Mouse (Mus musculus) ES-E14 (cell line): ENCODE results near the gene Gnat2. TPM values are rescaled to one million over a fixed set of nuclear protein-coding genes. Genes with fewer than 3 reads are reported as not detected.
A peak's percentile ranks its signal among the peaks of the same experiment; 100 is the strongest.

ENCODE experiments used
- DNase-seq: peaks from one replicate; pipeline ENCODE4 v3.0.0-alpha.2; 2013; ENCODE audit warnings: low read depth, low spot score
- H3K27ac ChIP-seq: 2 replicates; pipeline ENCODE4 v1.5.1; 2012; ENCODE audit warnings: low read depth, mild to moderate bottlenecking, low read length, moderate library complexity, mixed read lengths; ENCODE audit not compliant: poor library complexity, insufficient read depth, severe bottlenecking
- H3K36me3 ChIP-seq: 2 replicates; pipeline ENCODE4 v1.6.1; 2012; ENCODE audit warnings: mild to moderate bottlenecking, low read length, moderate library complexity, mixed read lengths; ENCODE audit not compliant: control insufficient read depth, poor library complexity, insufficient read depth, severe bottlenecking
- H3K4me1 ChIP-seq, 2 experiments: fragments of 150-350 bp in 1 of 2; sonication (generic) in 1 of 2; 2 replicates each; pipeline ENCODE4 v1.6.1; 2012; ENCODE audit warnings: low read length in 2 of 2, mild to moderate bottlenecking in 1 of 2, mixed read lengths in 1 of 2; ENCODE audit not compliant: control insufficient read depth in 2 of 2, insufficient read depth in 2 of 2, poor library complexity in 1 of 2
- H3K4me3 ChIP-seq, 2 experiments: fragments of 150-350 bp in 1 of 2; sonication (generic) in 1 of 2; 2 replicates each; pipeline ENCODE4 v1.5.1; 2012; ENCODE audit warnings: low read length in 2 of 2, low read depth in 1 of 2, mild to moderate bottlenecking in 1 of 2, mixed read lengths in 1 of 2; ENCODE audit not compliant: insufficient read depth in 1 of 2, poor library complexity in 1 of 2, severe bottlenecking in 1 of 2
- H3K9ac ChIP-seq: 2 replicates; pipeline ENCODE4 v1.6.1; 2012; ENCODE audit warnings: low read depth, mild to moderate bottlenecking, low read length, mixed read lengths; ENCODE audit not compliant: poor library complexity, insufficient read depth, severe bottlenecking
- H3K9me3 ChIP-seq: fragments of 150-350 bp; sonication (generic); 2 replicates; pipeline ENCODE4 v1.6.1; 2012; ENCODE audit warnings: low read depth, mild to moderate bottlenecking, low read length; ENCODE audit not compliant: control insufficient read depth, insufficient read depth
- CHD2 ChIP-seq: IDR thresholded peaks from 2 replicates; pipeline ENCODE4 v1.6.1; 2014; ENCODE audit warnings: mild to moderate bottlenecking, low read depth, low read length, inconsistent platforms
- HCFC1 ChIP-seq: IDR thresholded peaks from 2 replicates; pipeline ENCODE4 v1.6.1; 2012; ENCODE audit warnings: low read length, inconsistent platforms, borderline replicate concordance; ENCODE audit not compliant: insufficient read depth
- MAFK ChIP-seq: IDR thresholded peaks from 2 replicates; pipeline ENCODE4 v1.6.1; 2014; ENCODE audit warnings: mild to moderate bottlenecking, low read depth, low read length, inconsistent platforms; ENCODE audit not compliant: insufficient read depth
- ZC3H11A ChIP-seq: IDR thresholded peaks from 2 replicates; pipeline ENCODE4 v1.6.1; 2012; ENCODE audit warnings: low read depth, mild to moderate bottlenecking, inconsistent platforms, low read length, borderline replicate concordance
- ZNF384 ChIP-seq: IDR thresholded peaks from 2 replicates; pipeline ENCODE4 v1.6.1; 2012; ENCODE audit warnings: low read depth, low read length, inconsistent platforms
- in situ Hi-C, 2 experiments: fragments of 600-800 bp; cut with MboI; formaldehyde crosslinking; loops; one replicate each; pipeline ENCODE4 v1.15.1; 2025; ENCODE audit warnings: low sequenced_read_pairs in 2 of 2, inconsistent platforms in 1 of 2; ENCODE audit not compliant: unreplicated experiment in 2 of 2
- total RNA-seq: library from RNA; depleted of rRNA; stranded (reverse); fragments of 300-350 nt; gene quantifications from 2 replicates; pipeline ENCODE4 v1.2.3, GENCODE M21; 2012

The Gnat2 gene
- total RNA-seq, 1 experiment, result 9.9 TPM

GRCm38 (mm10) chr3:108050493-108050892, 42.1 kb upstream of the Gnat2 start:
- Histone ChIP-seq H3K4me1 (no peaks in the 10 kb centered on the region), H3K36me3 (no peaks in the 10 kb centered on the region), H3K9me3 (no peaks in the 10 kb centered on the region), H3K27ac (no peak overlapping the region), H3K9ac (no peak overlapping the region), H3K4me3 (no peak overlapping the region)
- DNase-seq, result no peak
- in situ Hi-C loops, result no loop called here
- TF ChIP-seq MAFK (no peak), ZC3H11A (no peak), HCFC1 (no peak)

DNA sequence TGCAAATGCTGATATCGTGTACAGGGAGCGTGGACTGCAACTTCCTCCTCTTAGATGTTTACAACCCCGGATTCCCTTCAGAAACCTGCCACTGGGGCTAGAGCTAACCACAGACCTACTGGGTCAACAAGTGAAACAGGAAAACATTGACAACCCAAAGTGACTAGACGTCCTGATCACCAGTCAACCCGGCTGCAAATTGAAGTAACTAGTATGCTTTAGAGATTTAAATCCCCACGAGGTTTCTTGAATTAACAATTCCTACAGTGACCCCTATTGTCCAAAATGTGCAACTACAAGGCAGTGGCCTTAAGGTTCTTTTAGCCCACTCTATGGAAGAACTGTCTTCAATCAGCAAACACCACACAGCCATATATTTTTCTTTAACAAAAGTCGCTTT, 31.2 kb upstream of the Gnat2 start:
- peak; percentile 64 for DNase-seq
- in situ Hi-C loops, result no loop called here
- Histone ChIP-seq H3K9ac (no peak overlapping the region), H3K9me3 (no peaks in the 10 kb centered on the region), H3K36me3 (no peaks in the 10 kb centered on the region), H3K4me1 (peaks cover 0 to 2% of the 10 kb centered on the region in 2 experiments; a peak in 1 of 4 replicates), H3K27ac (no peak overlapping the region), H3K4me3 (no peak overlapping the region)
- TF ChIP-seq MAFK (no peak), HCFC1 (no peak), ZNF384 (no peak), CHD2 (no peak), ZC3H11A (peak; percentile 68; the same call in 1 of the 2 replicates)

GRCm38 (mm10) chr3:108062648-108063047, 29.9 kb upstream of the Gnat2 start:
- DNase-seq, result no peak
- no peak overlapping the region for H3K9ac ChIP-seq
- peaks cover 0 to 2% of the 10 kb centered on the region in 2 experiments; a peak in 1 of 4 replicates for H3K4me1 ChIP-seq
- H3K27ac ChIP-seq, result no peak overlapping the region
- no peak overlapping the region for H3K4me3 ChIP-seq
- TF ChIP-seq ZNF384 (no peak), MAFK (no peak), ZC3H11A (no peak), CHD2 (no peak), HCFC1 (no peak)
- in situ Hi-C loops, result no loop called here
- H3K9me3 ChIP-seq, result no peaks in the 10 kb centered on the region
- H3K36me3 ChIP-seq, result no peaks in the 10 kb centered on the region

- no peak for DNase-seq
- H3K4me1 ChIP-seq, result peaks cover 0 to 5% of the 10 kb centered on the region in 2 experiments; a peak in 1 of 4 replicates
These were observed 27.9 kb upstream of the Gnat2 start for GRCm38 (mm10) chr3:108064672-108065071.

DNA sequence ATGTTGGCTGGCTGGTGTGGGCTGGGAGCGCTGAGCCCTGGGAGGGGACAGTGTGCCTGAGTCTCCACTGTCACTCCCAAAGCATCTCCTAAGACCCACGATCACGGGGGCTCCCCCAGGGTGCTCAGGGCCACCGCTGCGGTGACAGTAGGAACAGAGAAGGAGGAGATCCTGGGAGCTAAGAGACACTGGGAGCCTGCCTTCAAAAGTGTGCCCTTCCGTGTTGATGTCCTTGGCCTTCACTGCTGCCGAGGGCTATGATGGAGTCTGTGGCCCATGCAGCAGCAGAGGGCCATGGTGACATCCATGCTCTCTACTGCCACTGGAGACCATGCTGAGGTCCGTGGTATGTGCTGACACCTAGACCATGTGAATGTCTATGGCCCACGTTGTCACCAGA, 27.0 kb upstream of the Gnat2 start:
- H3K9me3 ChIP-seq, result no peaks in the 10 kb centered on the region
- H3K36me3 ChIP-seq, result no peaks in the 10 kb centered on the region
- H3K4me1 ChIP-seq, result peaks cover 0 to 6% of the 10 kb centered on the region in 2 experiments; a peak in 1 of 4 replicates
- in situ Hi-C loops, result no loop called here
- H3K9ac ChIP-seq, result no peak overlapping the region
- DNase-seq, result no peak
- H3K4me3 ChIP-seq, result no peak overlapping the region
- no peak overlapping the region for H3K27ac ChIP-seq
- TF ChIP-seq ZNF384 (no peak), CHD2 (no peak), MAFK (no peak), HCFC1 (no peak), ZC3H11A (no peak)

More at GRCm38 (mm10) chr3:108064672-108065071, 27.9 kb upstream of the Gnat2 start:
- in situ Hi-C loops, result no loop called here
- Histone ChIP-seq H3K9me3 (no peaks in the 10 kb centered on the region), H3K4me3 (no peak overlapping the region), H3K27ac (no peak overlapping the region), H3K9ac (no peak overlapping the region), H3K36me3 (no peaks in the 10 kb centered on the region)
- TF ChIP-seq ZNF384 (no peak), ZC3H11A (no peak), HCFC1 (no peak), CHD2 (no peak), MAFK (no peak)
